Mouse (Mus musculus) c-Kit-positive CD71-positive TER-119-positive erythroid progenitor cells, embryonic 14.5 days (primary cell): Measurements from ENCODE around the gene Ctsc.
A peak's percentile ranks its signal among the peaks of the same experiment; 100 is the strongest.
"Not testable (repeated sequence)": the region's sequence is repeated elsewhere in the genome, so short reads cannot be mapped to it uniquely, and the experiment has no call there.

Experiments used
- DNase-seq: peaks from one replicate; pipeline ENCODE4 v3.0.0-alpha.2; 2013; ENCODE audit warnings: low spot score

Ctsc gene

DNA sequence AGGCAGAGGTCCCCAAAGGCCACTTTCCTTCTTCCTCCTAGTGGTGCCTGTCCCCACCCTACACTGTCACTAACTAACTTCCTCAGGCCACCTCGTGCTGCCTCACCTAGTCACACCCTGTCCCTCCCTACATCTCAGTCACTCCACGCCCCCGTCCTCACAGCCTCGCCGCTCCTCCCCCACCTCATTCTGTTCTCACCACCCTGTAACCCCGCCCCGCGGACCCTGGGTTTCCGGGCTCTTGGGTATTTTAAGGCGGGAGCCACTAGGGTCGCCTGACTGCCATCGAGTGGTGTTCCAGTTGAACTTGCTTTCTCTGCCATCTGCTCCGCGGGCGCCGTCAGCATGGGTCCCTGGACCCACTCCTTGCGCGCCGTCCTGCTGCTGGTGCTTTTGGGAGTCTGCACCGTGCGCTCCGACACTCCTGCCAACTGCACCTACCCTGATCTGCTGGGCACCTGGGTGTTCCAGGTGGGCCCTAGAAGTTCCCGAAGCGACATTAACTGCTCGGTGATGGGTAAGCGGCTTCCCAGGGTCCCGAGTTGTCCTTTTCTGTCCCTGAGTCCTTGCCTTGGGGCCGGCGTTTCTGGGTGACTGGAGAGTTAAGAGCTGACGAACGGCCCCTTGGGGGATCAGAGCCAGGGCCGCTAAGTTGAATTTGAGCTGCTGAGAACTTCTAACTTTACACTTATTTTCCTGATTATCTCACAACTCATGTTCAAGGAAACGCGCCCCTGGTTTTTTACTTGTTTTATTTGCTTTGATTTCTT is at the start of gene Ctsc:
Gene Ctsc, plus strand, starts transcription at position 228 of the 770 bp plus-strand sequence.
- peak; percentile 57 for DNase-seq

DNA sequence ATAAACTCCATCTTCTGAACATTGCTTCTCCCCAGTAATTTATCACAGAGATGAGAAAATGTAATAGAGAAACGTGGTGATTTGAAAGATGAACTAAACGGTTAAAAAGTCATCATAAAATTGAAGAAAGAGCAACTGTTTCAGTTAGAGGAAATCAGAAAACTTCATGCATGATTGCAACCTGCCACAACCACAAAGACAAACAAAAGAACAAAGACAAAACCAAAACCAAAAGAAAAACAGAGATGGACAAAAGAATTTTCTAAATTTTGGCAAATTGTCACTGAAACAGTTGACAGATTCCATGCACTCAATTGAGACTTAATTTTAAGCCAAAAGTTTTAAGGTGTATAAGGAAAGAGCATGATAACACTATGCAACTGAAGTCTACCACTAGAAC is 48.8 kb upstream of the Ctsc start:
- no peak for DNase-seq

DNA sequence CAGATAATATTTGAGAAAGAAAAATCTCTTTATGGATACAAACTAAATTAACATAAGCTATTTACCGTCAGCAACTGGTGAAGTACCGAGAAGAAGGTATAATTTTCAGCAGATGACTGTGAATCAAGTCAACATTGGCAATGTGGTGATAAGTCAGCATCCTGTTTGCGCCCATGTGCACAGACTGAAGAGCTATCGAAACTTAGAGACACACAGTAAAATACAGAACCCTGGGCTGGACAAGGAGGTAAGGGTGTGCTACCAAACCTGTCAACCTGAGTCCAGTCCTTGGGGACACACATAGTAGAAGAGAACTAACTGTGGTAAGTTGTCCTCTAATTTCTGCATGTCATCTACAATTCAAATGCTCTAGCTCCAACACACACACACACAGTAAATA is 47.8 kb upstream of the Ctsc start:
- no peak for DNase-seq

DNA sequence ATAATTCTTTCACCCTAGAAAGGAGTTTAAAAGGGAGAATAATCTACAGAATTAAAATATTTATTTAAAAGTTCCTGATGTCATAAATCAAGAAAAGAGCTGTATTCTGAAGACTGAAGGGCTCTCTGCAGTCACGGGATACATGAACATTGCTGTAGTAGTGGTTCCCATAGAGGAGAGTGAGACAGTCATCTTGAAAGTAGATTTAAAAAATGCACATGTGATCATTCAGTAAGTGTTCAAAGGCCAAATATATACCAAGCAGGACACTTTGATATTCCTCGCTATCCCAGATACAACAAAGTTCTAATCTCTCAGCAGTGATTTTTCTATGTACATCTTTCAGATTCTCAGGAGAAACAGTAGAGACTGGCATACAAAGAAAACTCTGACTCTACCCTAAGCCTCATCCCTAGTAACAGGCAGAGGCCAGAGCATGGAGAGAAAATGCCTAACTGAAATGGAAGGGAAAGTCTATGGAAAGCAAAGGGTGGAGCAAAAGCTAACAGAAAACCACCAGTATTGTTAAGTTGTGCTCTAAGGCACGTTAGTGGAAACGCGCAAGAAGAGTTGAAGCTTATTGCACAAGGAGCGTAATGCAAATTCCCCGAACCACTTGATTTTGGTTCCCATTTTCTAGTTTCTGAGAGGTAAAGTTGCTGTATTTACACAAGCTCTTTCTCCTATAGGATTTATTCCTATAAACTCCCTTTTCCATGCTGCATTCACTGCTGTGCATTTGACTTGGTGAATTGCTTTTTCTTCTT is 46.9 kb upstream of the Ctsc start:
- no peak for DNase-seq

DNA sequence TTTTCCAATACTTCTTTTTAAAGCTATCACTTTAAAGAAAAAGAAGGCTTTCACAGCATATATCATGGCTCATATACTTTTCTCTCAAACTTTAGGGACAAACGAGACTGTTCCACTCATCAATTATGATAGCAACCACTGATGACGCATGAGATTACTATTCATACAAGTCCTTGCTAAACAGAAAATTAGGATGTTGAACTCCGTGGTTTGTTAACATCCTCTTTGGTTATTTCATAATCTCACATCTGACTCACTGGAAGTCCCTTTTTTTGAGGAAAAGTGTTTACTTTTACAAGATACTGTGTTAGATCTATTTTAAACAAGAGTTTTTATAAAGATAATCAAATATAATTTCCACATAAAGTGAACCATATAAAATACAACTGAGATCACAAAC is 34.8 kb upstream of the Ctsc start:
- no peak for DNase-seq

DNA sequence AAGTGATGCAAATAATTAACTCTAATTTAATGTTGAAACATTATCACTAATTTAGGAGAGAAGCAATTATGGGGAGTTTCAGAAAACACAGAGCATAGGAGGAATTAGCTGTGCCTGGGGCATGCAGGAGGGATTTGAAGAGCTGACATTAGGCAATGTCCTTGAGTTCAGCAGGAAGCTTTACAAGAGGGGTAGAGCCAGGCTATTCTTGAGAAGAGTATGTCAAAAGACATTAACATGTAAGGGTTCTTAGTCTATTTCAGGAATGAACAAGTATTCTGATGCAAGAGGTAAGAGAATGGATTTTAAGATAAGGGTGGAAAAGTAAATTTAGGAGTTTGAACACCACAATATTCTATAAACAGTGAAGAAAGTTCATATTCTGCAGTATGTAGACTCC is 33.4 kb upstream of the Ctsc start:
- DNase-seq, result no peak

DNA sequence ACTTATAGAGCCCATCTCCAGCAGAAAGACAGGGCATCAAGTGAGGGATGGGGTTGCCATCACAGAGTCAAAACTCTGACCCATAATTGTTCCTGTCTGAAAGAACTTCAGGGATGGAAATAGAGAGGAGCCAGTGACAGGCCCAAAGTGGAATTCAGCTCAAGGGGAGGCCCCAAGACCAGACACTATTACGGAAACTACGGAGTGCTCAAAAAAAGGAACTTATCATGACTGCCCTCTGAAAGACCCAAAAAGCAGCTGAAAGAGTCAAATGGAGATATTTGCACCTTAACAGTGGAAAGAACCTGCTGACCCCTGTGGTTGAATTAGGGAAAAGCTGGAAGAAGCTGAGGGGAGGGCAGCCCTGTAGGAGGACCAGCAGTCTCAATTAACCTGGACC is 27.5 kb upstream of the Ctsc start:
- DNase-seq, result not testable (repeated sequence)

DNA sequence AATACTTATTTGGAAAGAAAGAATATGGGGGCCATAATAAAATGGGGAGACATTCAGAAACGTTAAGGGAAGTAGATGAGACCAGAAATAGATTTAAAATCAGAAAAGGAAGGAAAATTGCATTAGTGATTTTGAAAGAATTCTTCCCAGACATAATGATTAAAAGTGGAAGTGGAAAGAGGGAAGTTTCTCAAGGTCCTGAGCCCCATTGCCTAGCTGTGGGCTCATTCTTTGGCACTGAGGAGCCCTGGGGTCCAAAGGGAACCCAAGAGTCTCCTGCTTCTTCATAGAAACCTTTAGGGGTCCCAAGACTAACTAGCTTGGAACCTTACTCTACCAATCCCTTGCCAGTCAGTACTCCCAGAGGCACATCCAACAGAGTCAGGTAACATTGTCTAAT is 26.4 kb upstream of the Ctsc start:
- DNase-seq, result no peak

DNA sequence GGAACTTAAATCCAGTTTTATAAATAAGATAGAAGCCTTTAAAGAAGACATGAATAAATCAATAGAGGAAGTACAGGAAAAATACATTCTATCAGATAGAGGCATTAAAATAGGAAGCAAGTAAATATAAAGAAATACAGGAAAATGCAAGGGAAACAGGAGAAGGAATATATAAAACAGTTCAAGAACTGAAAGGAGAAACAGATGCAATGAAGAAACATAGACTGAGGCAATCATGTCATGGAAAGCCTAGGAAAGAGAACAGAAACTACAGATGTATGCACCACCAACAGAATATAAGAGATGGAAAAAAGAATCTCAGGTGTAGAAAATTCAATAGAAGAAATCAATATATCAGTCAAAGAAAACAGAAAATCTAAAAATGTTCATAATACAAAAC is 25.8 kb upstream of the Ctsc start:
- no peak for DNase-seq

DNA sequence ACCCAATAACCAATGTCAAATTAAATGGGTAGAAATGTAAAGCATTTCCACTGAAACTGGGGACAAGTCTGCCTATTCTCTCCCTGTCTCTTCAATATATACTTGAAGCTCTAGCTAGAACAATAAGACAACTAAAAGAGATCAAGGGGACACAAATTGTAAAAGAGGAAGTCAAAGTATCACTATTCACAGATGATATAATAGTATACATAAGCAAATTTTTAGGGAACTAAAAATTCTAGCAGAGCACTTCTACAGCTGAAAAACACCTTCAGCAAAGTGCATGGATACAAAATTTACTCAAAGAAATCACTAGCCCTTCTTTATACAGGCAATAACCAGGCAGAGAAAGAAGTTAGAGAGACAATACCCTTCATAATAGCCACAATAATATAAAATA is 23.0 kb upstream of the Ctsc start:
- DNase-seq, result no peak

DNA sequence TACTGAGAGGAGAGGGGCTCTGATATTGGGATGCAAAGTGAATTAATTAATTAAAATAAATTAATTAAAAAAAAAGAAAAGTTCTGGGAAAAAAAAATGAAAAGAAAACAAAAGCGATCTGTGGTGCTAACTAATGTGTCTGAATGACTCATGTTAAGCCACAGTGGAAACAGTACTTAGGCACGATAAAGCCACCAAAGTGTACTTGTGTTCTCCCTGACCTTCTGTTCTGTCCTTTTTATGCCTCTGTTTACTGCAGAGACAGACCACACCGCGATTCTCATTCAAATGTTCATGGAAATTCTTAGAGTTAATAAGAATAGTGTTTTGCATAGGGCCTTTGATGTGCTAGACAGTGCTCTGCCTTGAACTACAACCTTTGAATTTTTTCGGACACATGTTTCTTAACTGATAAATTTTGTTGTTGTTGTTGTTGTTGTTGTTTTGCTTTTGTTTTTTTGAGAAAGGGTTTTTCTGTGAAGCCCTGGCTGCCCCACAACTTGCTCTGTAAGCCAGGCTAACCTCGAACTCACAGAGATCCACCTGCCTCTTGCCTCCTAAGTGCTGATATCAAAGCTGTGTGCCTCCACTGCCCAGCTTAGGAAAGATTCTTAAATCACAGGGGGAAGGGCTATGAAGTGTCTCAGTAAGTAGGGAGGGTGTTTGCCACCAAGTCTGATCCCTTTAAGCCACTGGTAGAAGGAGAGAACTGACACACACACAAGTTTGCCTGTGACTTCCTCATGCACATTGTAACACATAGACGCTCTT is 18.5 kb upstream of the Ctsc start:
- no peak for DNase-seq

DNA sequence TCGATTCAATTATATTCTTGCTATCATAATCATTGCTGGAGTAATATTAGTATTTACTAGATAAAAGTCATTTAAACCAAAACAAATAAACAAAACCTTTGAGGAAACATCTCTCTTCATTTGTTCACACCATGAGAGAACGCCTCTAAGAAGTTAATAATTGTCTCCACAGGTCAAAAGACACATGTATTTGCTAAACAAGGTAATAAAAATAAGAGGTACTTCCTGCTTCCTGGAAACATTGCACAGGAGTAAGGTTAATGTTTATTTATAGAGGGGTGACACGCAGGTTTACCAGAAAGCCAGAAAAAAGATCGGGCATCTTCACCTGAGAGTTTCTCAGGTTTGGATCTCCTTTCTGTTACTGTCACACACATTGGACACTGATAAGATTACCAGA is 16.1 kb upstream of the Ctsc start:
- no peak for DNase-seq

DNA sequence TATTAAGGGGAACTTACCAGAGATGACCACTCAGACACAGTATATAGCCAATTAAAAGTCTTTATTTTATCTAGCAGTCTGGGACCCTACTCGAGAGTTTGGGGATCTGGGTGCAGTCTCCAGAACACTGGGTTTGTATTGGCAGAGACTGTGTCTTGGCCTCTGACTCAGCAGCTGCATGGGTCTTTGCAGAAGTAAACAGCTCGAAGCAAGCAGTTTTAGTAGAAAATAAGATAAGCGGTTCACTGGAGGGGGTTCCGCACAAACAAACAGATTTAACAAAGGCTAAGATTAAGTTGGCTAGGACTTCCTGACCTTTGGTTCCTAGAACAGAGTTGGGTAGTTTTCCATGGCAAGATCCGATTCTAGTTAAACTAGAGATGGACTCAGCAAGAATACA is 13.0 kb upstream of the Ctsc start:
- DNase-seq, result no peak

DNA sequence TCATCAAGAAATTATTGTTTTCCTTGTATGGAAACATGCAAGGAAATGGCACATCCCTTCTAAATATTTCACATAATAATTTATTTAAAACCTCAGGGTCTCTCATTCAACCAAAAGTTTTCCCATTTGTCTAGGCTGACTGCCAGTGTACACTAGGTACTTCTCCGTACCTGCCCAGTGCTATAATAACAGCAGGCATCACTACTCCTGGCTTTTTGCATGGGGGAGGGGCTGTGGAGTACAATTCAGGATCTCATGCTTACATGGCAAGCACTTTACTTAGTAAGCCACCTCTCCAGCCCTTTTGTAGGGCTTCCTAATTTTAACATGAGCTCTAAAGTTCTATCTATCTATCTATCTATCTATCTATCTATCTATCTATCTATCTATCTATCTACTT is 8.0 kb upstream of the Ctsc start:
- no peak for DNase-seq

DNA sequence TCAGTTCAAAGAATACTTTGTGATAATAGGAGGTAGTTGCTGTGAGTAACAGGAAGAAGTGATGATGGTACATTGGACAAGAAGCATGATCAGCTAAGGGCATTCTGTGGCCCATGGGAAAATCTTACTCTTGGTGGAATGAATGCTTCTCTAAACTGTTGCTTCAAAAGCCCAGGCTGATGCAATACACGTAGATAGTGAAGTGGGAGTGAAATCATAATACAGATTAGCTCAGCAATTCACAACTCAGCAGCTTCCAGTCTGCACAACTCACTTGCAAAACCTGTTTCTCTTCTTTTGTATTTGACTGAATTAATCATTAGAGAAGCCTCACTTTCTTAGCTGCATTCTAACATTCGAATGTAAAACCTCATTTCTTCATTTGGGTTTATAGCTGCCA is 6.4 kb upstream of the Ctsc start:
- DNase-seq, result no peak

DNA sequence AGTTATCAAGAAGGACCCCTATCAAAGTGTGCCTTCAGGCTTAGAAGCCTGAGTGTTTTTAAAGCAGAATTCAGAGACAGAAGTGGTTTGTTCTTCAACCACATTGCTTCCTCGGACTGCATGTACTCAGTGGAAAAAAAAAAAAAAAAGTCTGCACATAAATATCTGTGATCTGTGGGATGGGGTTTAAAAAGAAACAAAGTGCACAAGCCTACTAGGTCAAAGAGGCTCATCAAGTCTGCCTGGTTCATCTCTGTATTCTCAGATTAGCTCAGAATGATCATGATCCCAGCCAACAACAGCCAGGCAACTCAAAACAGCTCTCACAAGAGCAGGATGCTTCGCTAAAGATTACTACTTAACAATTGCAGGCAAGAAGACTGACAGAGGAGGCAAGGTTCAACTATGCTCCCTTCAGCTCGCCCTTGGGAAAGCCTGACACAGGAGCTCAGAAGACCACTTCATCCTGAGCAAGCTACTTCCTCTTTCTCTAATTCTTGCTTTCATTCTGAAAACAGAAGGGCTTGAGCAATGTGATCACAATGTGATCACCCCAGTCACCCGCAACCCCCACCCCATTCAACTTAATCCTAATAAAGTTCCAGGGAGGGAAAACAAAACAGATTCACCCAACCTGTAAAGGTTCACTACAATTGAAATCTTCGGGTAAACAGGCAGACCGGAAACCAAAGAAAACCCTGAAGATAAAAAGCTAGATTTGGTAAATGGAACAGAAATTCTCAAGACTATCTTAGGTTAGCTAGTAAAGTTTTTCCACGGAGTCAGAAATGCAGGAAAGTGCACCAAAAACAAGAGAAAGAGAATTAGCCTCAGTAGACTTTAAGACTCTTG is 745 bp upstream of the Ctsc start:
- no peak for DNase-seq

DNA sequence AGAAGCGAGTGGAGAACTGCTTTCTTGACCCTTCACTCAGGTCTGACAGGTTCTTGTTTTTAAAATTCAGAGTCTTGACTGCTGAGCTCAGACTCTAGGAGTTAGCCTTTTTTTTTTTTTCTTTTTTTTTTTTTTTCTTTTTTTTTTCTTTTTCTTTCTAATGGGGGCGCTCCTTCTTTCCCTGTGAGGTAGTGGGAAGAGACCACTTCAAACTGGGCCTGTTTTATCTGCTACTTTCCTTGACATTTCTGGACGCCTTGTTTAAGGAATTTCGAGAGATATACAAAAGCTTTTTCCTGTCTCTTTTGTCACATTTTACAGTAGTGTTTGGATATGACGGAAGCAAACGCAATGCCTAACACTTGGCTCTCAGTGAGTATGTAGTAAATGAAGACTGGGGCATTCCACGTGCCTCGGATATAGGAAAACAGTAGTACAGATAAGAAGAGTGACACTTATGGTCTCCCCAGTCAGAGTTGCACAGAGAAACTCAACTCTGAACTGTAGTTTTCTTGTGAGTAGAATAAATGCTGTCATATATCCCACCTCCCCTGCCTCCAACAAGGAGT is 827 bp downstream of the Ctsc start:
- DNase-seq, result no peak

DNA sequence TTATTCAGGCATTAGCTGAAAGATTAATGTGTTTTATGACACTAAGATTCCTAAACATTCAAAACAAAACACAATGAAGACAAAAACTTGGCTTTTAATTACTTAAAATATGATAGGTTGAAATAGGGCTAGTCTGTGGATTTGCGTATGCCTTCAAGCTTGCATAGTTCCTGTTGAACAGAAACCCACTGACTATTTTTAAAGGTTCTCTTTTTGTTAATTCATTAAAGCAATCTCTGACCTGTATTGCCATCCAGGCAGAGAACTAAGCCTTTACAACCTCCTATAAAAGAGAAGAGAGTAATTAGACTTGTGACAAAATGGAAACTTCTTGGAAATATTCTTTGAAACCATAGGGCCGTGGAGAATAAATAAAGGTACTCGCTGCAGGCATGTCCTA is 7.4 kb downstream of the Ctsc start:
- DNase-seq, result no peak

DNA sequence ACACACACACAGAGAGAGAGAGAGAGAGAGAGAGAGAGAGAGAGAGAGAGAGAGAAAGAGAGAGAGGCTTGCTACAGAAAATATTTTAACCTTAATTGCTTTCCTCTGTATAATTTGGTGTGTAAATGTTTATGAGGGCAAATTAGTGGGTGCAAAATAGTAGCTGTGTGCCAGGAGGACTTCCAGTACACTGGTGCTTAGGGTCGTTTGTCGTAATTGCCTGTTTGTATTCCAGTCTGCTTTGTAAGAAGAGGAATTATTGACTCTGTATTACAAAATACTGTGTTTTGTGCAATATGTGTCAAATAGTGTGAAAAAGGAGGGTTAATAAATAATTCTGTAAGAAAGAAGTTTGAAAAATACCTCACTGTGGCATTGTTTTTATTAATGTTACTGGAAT is 13.2 kb downstream of the Ctsc start:
- DNase-seq, result no peak

DNA sequence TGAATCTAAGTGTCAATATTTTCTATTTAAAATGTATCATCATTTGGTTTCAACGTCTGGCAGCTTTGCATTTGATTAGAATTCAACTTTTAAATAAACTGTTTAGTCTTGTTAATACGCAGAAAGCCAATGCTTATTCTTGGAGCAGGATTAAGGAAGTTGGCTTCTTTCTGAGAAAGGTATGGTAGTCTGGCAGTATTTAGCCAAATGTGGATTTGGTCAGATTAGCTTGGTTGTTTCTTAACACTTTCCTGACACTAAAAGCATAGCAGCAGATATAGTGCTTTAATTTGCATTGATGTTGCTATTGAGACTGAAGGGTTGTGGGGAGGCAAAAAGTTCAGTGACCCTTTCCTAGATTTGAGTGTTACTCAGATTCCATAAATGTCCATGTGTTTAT is 14.2 kb downstream of the Ctsc start:
- DNase-seq, result no peak

DNA sequence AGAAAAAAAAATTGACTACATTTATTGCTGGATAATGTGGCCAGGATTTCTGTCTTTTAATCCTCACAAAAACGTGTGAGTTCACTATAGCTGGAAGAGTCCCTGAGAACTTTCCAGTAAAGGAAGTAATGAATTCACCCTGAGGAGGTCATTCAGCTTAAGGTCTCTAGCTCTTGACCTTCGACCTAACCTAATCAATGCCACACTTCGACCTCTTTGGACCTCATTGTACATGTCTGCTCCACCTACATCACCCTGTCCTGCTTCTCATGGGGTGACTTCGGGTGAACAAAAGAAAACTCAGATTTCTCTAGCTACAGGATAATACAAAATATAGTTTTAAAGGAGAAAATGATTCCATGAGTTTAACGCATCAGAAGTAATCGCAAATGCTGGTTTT is 16.0 kb downstream of the Ctsc start:
- DNase-seq, result no peak

DNA sequence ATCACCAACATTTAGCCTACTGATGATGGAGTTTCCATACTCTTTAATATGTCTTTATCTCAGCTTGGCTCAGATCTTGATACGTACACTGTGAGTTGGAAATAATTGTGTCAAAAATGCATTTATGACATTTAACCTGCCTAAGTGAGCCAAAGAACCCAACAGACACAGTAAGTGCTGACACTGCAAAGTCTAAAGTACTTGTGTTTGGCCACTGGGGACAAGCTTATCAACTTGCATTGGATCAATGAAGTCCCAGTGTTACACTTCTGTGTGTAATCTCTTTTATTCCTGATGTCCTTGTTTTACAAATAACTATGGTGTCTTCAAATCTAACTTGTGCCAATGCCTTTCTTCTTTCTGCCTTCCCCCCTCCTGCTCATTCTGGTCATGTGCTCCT is 18.1 kb downstream of the Ctsc start:
- no peak for DNase-seq
